Comparison of ENCODE assay signal across 14 mouse cellular contexts in the genomic region with DNA sequence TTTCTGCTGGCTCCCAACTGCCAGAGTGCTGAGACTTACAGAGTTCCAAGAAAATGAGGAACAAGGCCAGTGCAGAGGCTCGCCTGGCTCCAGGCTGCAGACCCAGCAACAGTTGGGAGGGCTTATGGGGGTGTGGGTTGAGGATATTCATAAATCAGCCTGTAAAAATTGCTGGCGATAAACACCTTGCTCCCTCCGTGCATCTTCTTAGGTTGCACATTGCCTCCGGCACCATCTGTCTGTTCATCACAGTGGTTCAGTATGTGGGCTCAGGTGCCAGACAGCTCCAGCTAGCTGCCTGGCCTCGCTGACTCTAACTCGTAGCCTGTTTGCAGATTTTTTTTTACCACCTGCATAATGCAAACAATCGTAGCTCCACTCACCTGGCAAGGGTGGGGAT. TPM values are rescaled to one million over a fixed set of nuclear protein-coding genes. Genes with fewer than 3 reads are reported as not detected.
DNase-seq lines count a peak whose midpoint lies in the region; ATAC-seq lines count a peak whose summit lies in the region.
"Had no signal": no experiment of that assay in that cellular context is flagged by ENCODE, and none has a peak within 500 bp of the region (broad histone marks: within the 10 kb centered on the region; RNA-seq: fewer than 3 reads in every experiment).

No protein-coding gene starts in this region.

- H3K4me2 ChIP-seq in midbrain, embryonic 14.5 days (ENCODE audit: low read length): no peak overlapping the region
- no peak overlapping the region for H3K4me2 ChIP-seq in midbrain, embryonic 11.5 days
- H3K4me2 ChIP-seq: hindbrain, embryonic 12.5 days; kidney, embryonic 15.5 days had no signal

- no peaks in the 10 kb centered on the region for H3K36me3 ChIP-seq in midbrain, embryonic 14.5 days (ENCODE audit: control insufficient read depth, insufficient read depth, low read length)
- no peaks in the 10 kb centered on the region for H3K36me3 ChIP-seq in midbrain, embryonic 11.5 days (ENCODE audit: control insufficient read depth, insufficient read depth, low read length)
- H3K36me3 ChIP-seq: hindbrain, embryonic 12.5 days; kidney, embryonic 15.5 days; limb, embryonic 10.5 days had no signal

- no peaks in the 10 kb centered on the region for H3K27me3 ChIP-seq in midbrain, embryonic 14.5 days (ENCODE audit: control insufficient read depth, insufficient read depth, low read length)
- H3K27me3 ChIP-seq in midbrain, embryonic 11.5 days (ENCODE audit: control insufficient read depth, insufficient read depth, low read length): no peaks in the 10 kb centered on the region
- H3K27me3 ChIP-seq: hindbrain, embryonic 12.5 days; kidney, embryonic 15.5 days had no signal

- no peak overlapping the region for H3K4me3 ChIP-seq in midbrain, embryonic 14.5 days (replicated peaks; ENCODE audit: low read depth, low read length)
- H3K4me3 ChIP-seq in midbrain, embryonic 11.5 days (ENCODE audit: low read depth, low read length): no peak overlapping the region
- H3K4me3 ChIP-seq: hindbrain, embryonic 12.5 days; kidney, embryonic 15.5 days; limb, embryonic 10.5 days had no signal

- no peaks in the 10 kb centered on the region for H3K9me3 ChIP-seq in midbrain, embryonic 14.5 days (ENCODE audit: control insufficient read depth, low read length)
- H3K9me3 ChIP-seq in midbrain, embryonic 11.5 days (ENCODE audit: control insufficient read depth, low read length): no peaks in the 10 kb centered on the region
- H3K9me3 ChIP-seq: hindbrain, embryonic 12.5 days; kidney, embryonic 15.5 days; limb, embryonic 10.5 days had no signal

- no peak overlapping the region for H3K27ac ChIP-seq in midbrain, embryonic 14.5 days (replicated peaks; ENCODE audit: low read depth, low read length)
- no peak overlapping the region for H3K27ac ChIP-seq in midbrain, embryonic 11.5 days (ENCODE audit: low read depth, low read length)
- H3K27ac ChIP-seq: hindbrain, embryonic 12.5 days; kidney, embryonic 15.5 days; limb, embryonic 10.5 days had no signal

- ATAC-seq in midbrain, embryonic 14.5 days (ENCODE audit: low FRiP score, low TSS enrichment): no peak
- ATAC-seq in midbrain, embryonic 11.5 days (ENCODE audit: low FRiP score): no peak
- ATAC-seq in megakaryocyte progenitor cell, adult 5-6 weeks (replicated peaks; ENCODE audit: poor library complexity): peak; percentile 45
- ATAC-seq: midbrain, embryonic 16.5 days had no signal

- 89% methylated on average over 7 of the region's 7 CpGs for WGBS in midbrain, embryonic 14.5 days
- WGBS in midbrain, embryonic 11.5 days: 90% methylated on average over 7 of the region's 7 CpGs

- H3K9ac ChIP-seq in midbrain, embryonic 14.5 days (replicated peaks; ENCODE audit: low read length): no peak overlapping the region
- H3K9ac ChIP-seq in midbrain, embryonic 11.5 days (ENCODE audit: low read length): no peak overlapping the region
- H3K9ac ChIP-seq: hindbrain, embryonic 12.5 days; kidney, embryonic 15.5 days had no signal

- peak; percentile 75 to 81 for DNase-seq in frontal cortex, adult 2 months (ENCODE audit: extremely low spot score in 1 of 2, low spot score in 1 of 2)
- DNase-seq in frontal cortex, postnatal 25 days (ENCODE audit: low spot score in 2 of 2): no peak
- peak; percentile 17 for DNase-seq in midbrain, embryonic 14.5 days
- no peak for DNase-seq in midbrain, embryonic 11.5 days (ENCODE audit: low spot score, missing footprints)
- DNase-seq in cerebellum, postnatal 10 days: peak; percentile 57 to 63
- no peak for DNase-seq in gastrocnemius, postnatal 36 days
- no peak for DNase-seq in lung, postnatal 25 days (ENCODE audit: low spot score)
- DNase-seq: B cell, adult 2 months; embryo, embryonic 11 days had no signal

- no peaks in the 10 kb centered on the region for H3K4me1 ChIP-seq in midbrain, embryonic 14.5 days (ENCODE audit: control insufficient read depth, insufficient read depth, low read length)
- H3K4me1 ChIP-seq in midbrain, embryonic 11.5 days (ENCODE audit: control insufficient read depth, insufficient read depth, low read length): no peaks in the 10 kb centered on the region
- H3K4me1 ChIP-seq: hindbrain, embryonic 12.5 days; limb, embryonic 10.5 days had no signal

- intact Hi-C loops in gastrocnemius, postnatal 36 days (cut with DNase I): no loop called here

RNA-seq across cellular contexts. Expression of a gene that starts 13.4 kb away (rescaled TPM):
- 109 and 121 TPM in 2 replicates for polyA plus RNA-seq in frontal cortex, adult 2 months (2012; rRNA removed)
- polyA plus RNA-seq in midbrain, embryonic 14.5 days (2014; fragmentation: Nextera tagmentation; extraction: Ambion mirVana): 97.6 and 103 TPM in 2 replicates
- 59.8 and 62.1 TPM in 2 replicates for polyA plus RNA-seq in midbrain, embryonic 11.5 days (2014; fragmentation: Nextera tagmentation; extraction: Ambion mirVana)
- 21.1 and 21.2 TPM in 2 replicates for total RNA-seq in megakaryocyte progenitor cell, adult 5-6 weeks (2015)
- 25.4 and 26.1 TPM in 2 replicates for total RNA-seq in megakaryocyte progenitor cell, adult 5-6 weeks (2017)
- 10 to 100 TPM in 1 of 2 experiments, 1 to 10 TPM in 1; 9.0 to 14.9 TPM for total RNA-seq in gastrocnemius, postnatal 36 days (2021)

Comparison
In these comparisons a context has a peak if more than half of its experiments do, and no peak if none do; other contexts are left out.
1. DNase-seq: peak in frontal cortex, adult 2 months (2 of 2), midbrain, embryonic 14.5 days (single experiment) and cerebellum, postnatal 10 days (2 of 2); none in frontal cortex, postnatal 25 days (0 of 2), midbrain, embryonic 11.5 days (single experiment), gastrocnemius, postnatal 36 days (0 of 2) and lung, postnatal 25 days (single experiment).